Mouse (Mus musculus) bone marrow macrophage, adult 2 months (primary cell): ENCODE results near the gene Cdh16.

Experiments used
- CTCF ChIP-seq: IDR thresholded peaks from 2 replicates; pipeline ENCODE4 v1.5.1; 2012; ENCODE audit warnings: low read depth, mild to moderate bottlenecking, low read length, moderate library complexity
- POLR2A ChIP-seq: IDR thresholded peaks from 2 replicates; pipeline ENCODE4 v1.6.1; 2012; ENCODE audit warnings: mild to moderate bottlenecking, low read depth, low read length, borderline replicate concordance

- TF ChIP-seq CTCF = no peak
- no peak for TF ChIP-seq POLR2A
Measured at GRCm38 (mm10) chr8:104638010-104638409, 13.8 kb upstream of the Cdh16 start.
